Mouse (Mus musculus) megakaryocyte progenitor cell, adult 5-6 weeks (primary cell): ENCODE results near the gene Gm10272. TPM values are rescaled to one million over a fixed set of nuclear protein-coding genes. Genes with fewer than 3 reads are reported as not detected.
"Not testable (repeated sequence)": the region's sequence is repeated elsewhere in the genome, so short reads cannot be mapped to it uniquely, and the experiment has no call there.

ENCODE experiments used
- ATAC-seq: replicated peaks from 2 replicates; pipeline ENCODE4 v1.8.0; 2016; ENCODE audit warnings: mild to moderate bottlenecking, moderate TSS enrichment, inconsistent platforms; ENCODE audit not compliant: poor library complexity
- total RNA-seq, 2 experiments: library from RNA; stranded (forward) in 1 of 2; stranded (reverse) in 1 of 2; fragments of 157-497, 149-512 nt in 1 of 2; fragments of 200-1000 nt in 1 of 2; gene quantifications; 2 replicates each; pipeline versions ENCODE4 v1.2.3 to v1.2.4; 2015 to 2017

Gene Gm10272
- total RNA-seq, 2 experiments from 2014 or later, result not detected

DNA sequence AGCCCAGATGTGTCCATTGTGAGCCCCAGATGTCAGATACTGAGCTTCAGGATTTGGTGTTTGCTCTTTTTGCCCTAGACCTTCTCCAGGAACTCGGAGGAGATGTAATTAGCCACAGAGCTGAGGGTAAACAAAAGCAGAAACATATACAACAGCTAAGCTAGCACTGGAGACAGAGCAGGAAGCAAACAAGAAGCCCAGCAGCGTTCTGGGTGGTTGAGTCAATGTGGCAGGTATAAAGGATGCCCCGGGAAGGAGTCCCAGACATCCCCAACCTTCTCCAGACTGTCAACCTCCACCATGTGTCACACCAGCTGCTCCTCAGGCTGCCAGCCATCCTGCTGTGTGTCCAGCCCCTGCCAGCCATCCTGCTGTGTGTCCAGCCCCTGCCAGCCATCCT lies 19.8 kb downstream of the Gm10272 start, which contains the start of gene Gm10100:
TSS of gene Gm10100 (plus strand) at position 301 of the 400 bp plus-strand sequence.
- no peak for ATAC-seq

- ATAC-seq, result no peak
Measured at GRCm38 (mm10) chr10:77728280-77728679, 21.9 kb downstream of the Gm10272 start.

DNA sequence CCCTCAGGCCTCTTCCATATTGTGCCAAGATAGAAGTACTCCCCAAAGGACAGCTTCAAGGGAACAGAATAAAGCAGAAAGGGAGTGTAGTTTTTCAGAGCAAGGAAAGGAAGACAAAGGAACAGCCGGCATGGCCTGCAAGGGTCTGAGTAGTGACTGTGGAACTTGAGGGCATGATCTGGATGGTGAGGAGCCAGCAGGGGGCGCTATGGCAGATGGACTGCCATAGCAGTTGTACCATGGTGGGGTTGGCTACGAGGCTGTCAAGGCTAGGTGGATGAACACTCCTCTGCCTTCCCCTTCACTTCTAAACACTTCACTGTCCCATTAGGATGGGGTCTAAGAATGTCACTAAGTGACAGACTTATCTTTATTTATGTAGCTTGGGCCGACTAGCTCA lies 22.8 kb downstream of the Gm10272 start:
- peak; percentile 42; the same call in 1 of the 2 replicates for ATAC-seq

GRCm38 (mm10) chr10:77735928-77736327 lies 29.5 kb downstream of the Gm10272 start:
- no peak for ATAC-seq

DNA sequence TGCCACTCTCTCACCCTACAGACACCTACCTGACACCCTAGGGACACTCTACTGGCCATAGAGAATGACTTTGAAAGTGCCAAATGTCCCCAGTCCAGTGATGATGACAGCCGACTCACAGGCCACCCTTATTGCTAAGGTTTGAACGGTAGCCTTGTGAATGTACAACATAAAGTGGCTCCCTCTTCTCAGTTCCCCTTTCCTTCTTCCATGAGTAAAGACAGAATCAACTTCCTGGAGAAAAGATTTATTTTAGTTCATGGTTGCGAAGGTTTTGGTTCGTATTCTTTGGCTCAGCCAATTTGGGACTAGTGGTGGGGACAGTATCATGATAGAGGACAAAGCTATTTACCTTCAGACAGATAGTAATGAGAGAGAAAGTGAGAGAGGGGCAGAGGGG lies 32.5 kb downstream of the Gm10272 start:
- ATAC-seq, result no peak

GRCm38 (mm10) chr10:77741924-77742688 lies 35.7 kb downstream of the Gm10272 start, which contains the start of gene Gm18596:
TSS of gene Gm18596 (minus strand) at chr10:77742638.
- not testable (repeated sequence) for ATAC-seq

GRCm38 (mm10) chr10:77750686-77751085 lies 44.3 kb downstream of the Gm10272 start:
- ATAC-seq, result not testable (repeated sequence)

GRCm38 (mm10) chr10:77751254-77751653 lies 44.8 kb downstream of the Gm10272 start, which contains the start of gene Gm9736:
TSS of gene Gm9736 (minus strand) at chr10:77751354.
- not testable (repeated sequence) for ATAC-seq

- ATAC-seq, result 0 out of 2 replicates have a peak, but pooled peaks have one; percentile 23
Measured at GRCm38 (mm10) chr10:77752312-77752711, 45.9 kb downstream of the Gm10272 start.

GRCm38 (mm10) chr10:77753448-77753847 lies 47.0 kb downstream of the Gm10272 start:
- no peak for ATAC-seq

Other genes starting within 250 kb of the Gm10272 start
- gene Fam207a, start 190.8 kb upstream of the Gm10272 start, total RNA-seq (2015), result 9.1 and 9.9 TPM in 2 replicates
- 28.8 and 38.1 TPM in 2 replicates for gene Fam207a, start 190.8 kb upstream of the Gm10272 start, total RNA-seq (2017)
- 37.2 and 37.9 TPM in 2 replicates for gene Itgb2, start 176.4 kb upstream of the Gm10272 start, total RNA-seq (2015)
- gene Itgb2, start 176.4 kb upstream of the Gm10272 start, total RNA-seq (2017), result 35.1 and 42.0 TPM in 2 replicates
- 54.1 and 60.0 TPM in 2 replicates for gene Pttg1ip, start 124.9 kb upstream of the Gm10272 start, total RNA-seq (2015)
- 31.8 and 37.6 TPM in 2 replicates for gene Pttg1ip, start 124.9 kb upstream of the Gm10272 start, total RNA-seq (2017)
- gene Sumo3, start 100.5 kb upstream of the Gm10272 start, total RNA-seq (2015), result 34.5 and 38.8 TPM in 2 replicates
- 187 and 212 TPM in 2 replicates for gene Sumo3, start 100.5 kb upstream of the Gm10272 start, total RNA-seq (2017)
- not detected in 2 replicates for gene Gm49325, start 100.4 kb upstream of the Gm10272 start, total RNA-seq (2015)
- gene Gm49325, start 100.4 kb upstream of the Gm10272 start, total RNA-seq (2017), result 1.1 TPM in 1 of 2 replicates, not detected in the other
- 22.8 and 25.1 TPM in 2 replicates for gene Ube2g2, start 84.4 kb upstream of the Gm10272 start, total RNA-seq (2015)
- gene Ube2g2, start 84.4 kb upstream of the Gm10272 start, total RNA-seq (2017), result 30.4 and 34.2 TPM in 2 replicates
- gene Tspear, start 20.1 kb upstream of the Gm10272 start, total RNA-seq (2015), result 0.12 and 0.96 TPM in 2 replicates
- gene Tspear, start 20.1 kb upstream of the Gm10272 start, total RNA-seq (2017), result not detected in 2 replicates
- gene Gm19402, start 15.9 kb upstream of the Gm10272 start, total RNA-seq (2015), result not detected in 2 replicates
- gene Gm19402, start 15.9 kb upstream of the Gm10272 start, total RNA-seq (2017), result not detected in 2 replicates
- gene Gm9508, start 9.4 kb upstream of the Gm10272 start, total RNA-seq (2015), result not detected in 2 replicates
- gene Gm9508, start 9.4 kb upstream of the Gm10272 start, total RNA-seq (2017), result not detected in 2 replicates
- not detected in 2 replicates for gene Gm10024, start 4.8 kb downstream of the Gm10272 start, total RNA-seq (2015)
- not detected in 2 replicates for gene Gm10024, start 4.8 kb downstream of the Gm10272 start, total RNA-seq (2017)
- gene Gm10142, start 9.2 kb downstream of the Gm10272 start, total RNA-seq (2015), result not detected in 2 replicates
- not detected in 2 replicates for gene Gm10142, start 9.2 kb downstream of the Gm10272 start, total RNA-seq (2017)
- not detected in 2 replicates for gene Krtap12-1, start 14.0 kb downstream of the Gm10272 start, total RNA-seq (2015)
- gene Krtap12-1, start 14.0 kb downstream of the Gm10272 start, total RNA-seq (2017), result not detected in 2 replicates
- gene Gm10100, start 19.9 kb downstream of the Gm10272 start, total RNA-seq (2015), result not detected in 2 replicates
- not detected in 2 replicates for gene Gm10100, start 19.9 kb downstream of the Gm10272 start, total RNA-seq (2017)
- gene Gm18596, start 36.0 kb downstream of the Gm10272 start, total RNA-seq (2015), result not detected in 2 replicates
- not detected in 2 replicates for gene Gm18596, start 36.0 kb downstream of the Gm10272 start, total RNA-seq (2017)
- not detected in 2 replicates for gene Gm9736, start 44.7 kb downstream of the Gm10272 start, total RNA-seq (2015)
- not detected in 2 replicates for gene Gm9736, start 44.7 kb downstream of the Gm10272 start, total RNA-seq (2017)
- not detected in 2 replicates for gene Gm3233, start 53.1 kb downstream of the Gm10272 start, total RNA-seq (2015)
- not detected in 2 replicates for gene Gm3233, start 53.1 kb downstream of the Gm10272 start, total RNA-seq (2017)
- not detected in 2 replicates for gene Gm3238, start 64.7 kb downstream of the Gm10272 start, total RNA-seq (2015)
- gene Gm3238, start 64.7 kb downstream of the Gm10272 start, total RNA-seq (2017), result not detected in 2 replicates
- gene Gm7138, start 70.3 kb downstream of the Gm10272 start, total RNA-seq (2015), result not detected in 2 replicates
- gene Gm7138, start 70.3 kb downstream of the Gm10272 start, total RNA-seq (2017), result not detected in 2 replicates
- not detected in 2 replicates for gene Gm3250, start 75.9 kb downstream of the Gm10272 start, total RNA-seq (2015)
- not detected in 2 replicates for gene Gm3250, start 75.9 kb downstream of the Gm10272 start, total RNA-seq (2017)
- gene Gm7137, start 81.6 kb downstream of the Gm10272 start, total RNA-seq (2015), result not detected in 2 replicates
- not detected in 2 replicates for gene Gm7137, start 81.6 kb downstream of the Gm10272 start, total RNA-seq (2017)
- not detected in 2 replicates for gene Gm9639, start 88.5 kb downstream of the Gm10272 start, total RNA-seq (2015)
- not detected in 2 replicates for gene Gm9639, start 88.5 kb downstream of the Gm10272 start, total RNA-seq (2017)
- not detected in 2 replicates for gene Gm19668, start 92.5 kb downstream of the Gm10272 start, total RNA-seq (2015)
- not detected in 2 replicates for gene Gm19668, start 92.5 kb downstream of the Gm10272 start, total RNA-seq (2017)
- gene Gm9507, start 105.2 kb downstream of the Gm10272 start, total RNA-seq (2015), result not detected in 2 replicates
- not detected in 2 replicates for gene Gm9507, start 105.2 kb downstream of the Gm10272 start, total RNA-seq (2017)
- gene Gm2696, start 108.1 kb downstream of the Gm10272 start, total RNA-seq (2015), result not detected in 2 replicates
- not detected in 2 replicates for gene Gm2696, start 108.1 kb downstream of the Gm10272 start, total RNA-seq (2017)
- not detected in 2 replicates for gene Krtap10-4, start 120.5 kb downstream of the Gm10272 start, total RNA-seq (2015)
- not detected in 2 replicates for gene Krtap10-4, start 120.5 kb downstream of the Gm10272 start, total RNA-seq (2017)
- gene Krtap10-10, start 129.3 kb downstream of the Gm10272 start, total RNA-seq (2015), result not detected in 2 replicates
- gene Krtap10-10, start 129.3 kb downstream of the Gm10272 start, total RNA-seq (2017), result not detected in 2 replicates
- gene Gm36176, start 140.2 kb downstream of the Gm10272 start, total RNA-seq (2015), result not detected in 2 replicates
- gene Gm36176, start 140.2 kb downstream of the Gm10272 start, total RNA-seq (2017), result not detected in 2 replicates
- not detected in 2 replicates for gene Gm10318, start 146.2 kb downstream of the Gm10272 start, total RNA-seq (2015)
- not detected in 2 replicates for gene Gm10318, start 146.2 kb downstream of the Gm10272 start, total RNA-seq (2017)
- gene Gm3285, start 155.3 kb downstream of the Gm10272 start, total RNA-seq (2015), result not detected in 2 replicates
- gene Gm3285, start 155.3 kb downstream of the Gm10272 start, total RNA-seq (2017), result not detected in 2 replicates
- gene Lrrc3, start 195.9 kb downstream of the Gm10272 start, total RNA-seq (2015), result 0.12 TPM in 1 of 2 replicates, not detected in the other
- not detected in 2 replicates for gene Lrrc3, start 195.9 kb downstream of the Gm10272 start, total RNA-seq (2017)